Mouse (Mus musculus) adrenal gland, postnatal 36 days (tissue): Measurements from ENCODE around the gene Coa7. TPM values are rescaled to one million over a fixed set of nuclear protein-coding genes. Genes with fewer than 3 reads are reported as not detected.

Source experiments
- DNase-seq, 2 experiments: peaks; one replicate each; pipeline ENCODE4 v3.0.0; 2021; ENCODE audit warnings: mixed read lengths in 1 of 2
- total RNA-seq, 2 experiments: library from RNA; stranded (reverse); gene quantifications; 2 replicates each; pipeline ENCODE4 v1.2.3; 2021

The Coa7 gene
- total RNA-seq, 2 experiments from 2014 or later, result 39.0 to 46.7 TPM

DNA sequence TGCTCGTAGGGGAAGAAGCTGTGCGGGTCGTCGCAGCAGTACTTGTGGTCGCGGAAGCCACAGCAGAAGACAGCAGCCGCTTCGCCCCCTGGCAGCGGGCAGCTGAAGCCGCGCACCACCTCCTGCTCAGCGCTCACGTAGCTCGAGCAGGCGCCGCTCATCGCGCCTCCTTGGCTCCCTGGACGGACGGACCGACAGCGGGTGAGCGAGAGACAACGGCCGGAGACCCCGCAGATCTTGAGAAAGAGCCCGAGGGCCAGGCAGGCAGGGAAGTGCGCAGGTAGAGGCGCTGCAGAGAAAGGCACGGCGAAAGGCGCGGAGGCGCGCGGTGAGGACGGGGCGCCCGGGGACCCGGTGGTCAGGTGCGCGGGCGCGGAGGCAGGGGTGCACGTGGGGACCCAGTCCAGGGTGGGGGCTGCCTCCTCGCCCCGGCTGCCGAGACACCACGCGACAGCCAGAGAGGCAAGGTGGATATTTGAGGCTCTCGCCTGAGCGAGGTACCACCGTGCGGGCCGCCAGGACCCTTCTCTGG, 55.3 kb downstream of the Coa7 start, which contains the start of gene Shisal2a:
Shisal2a (minus strand) TSS at position 167 of the 532 bp plus-strand sequence.
- DNase-seq, result peak in 1 of 2 experiments; percentile 22

DNA sequence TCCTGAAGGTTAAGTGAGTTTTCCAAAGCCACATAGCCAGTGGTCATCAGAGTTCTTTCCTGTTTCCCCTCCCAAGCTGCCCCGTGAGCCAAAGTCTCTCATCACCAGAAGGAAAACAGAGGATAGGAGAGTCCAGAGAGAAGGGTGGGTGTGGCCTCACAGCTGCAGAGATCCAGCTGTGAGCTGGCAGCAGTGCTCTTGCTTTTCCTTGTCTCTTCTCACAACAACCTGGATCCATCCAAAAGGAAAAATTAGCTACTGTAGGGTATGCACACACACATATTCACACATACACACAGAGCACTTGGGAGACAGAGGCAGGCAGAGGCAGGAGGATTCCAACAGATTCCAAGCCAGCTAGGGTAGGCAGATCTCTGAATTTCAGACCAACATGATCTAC, 58.1 kb downstream of the Coa7 start:
- no peak for DNase-seq

DNA sequence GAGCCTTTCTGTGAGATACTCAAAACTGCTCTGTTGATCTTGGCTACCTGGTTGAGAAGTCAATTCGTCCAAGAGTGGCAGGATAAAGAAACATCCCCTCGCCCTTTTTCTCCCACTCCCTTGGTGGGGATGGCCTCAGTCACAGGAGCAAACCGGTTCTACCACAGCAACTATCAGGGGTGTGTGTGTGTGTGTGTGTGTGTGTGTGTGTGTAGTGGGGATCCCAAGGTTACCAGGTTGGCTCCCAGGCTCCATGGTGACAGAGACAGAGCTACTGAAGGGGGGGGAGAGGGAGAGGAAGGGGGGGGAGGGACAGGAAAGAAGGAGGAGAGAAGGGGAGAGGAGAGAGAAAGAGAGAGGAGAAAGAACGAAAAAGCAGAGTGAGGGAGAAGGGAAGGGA, 59.2 kb downstream of the Coa7 start:
- peak in 1 of 2 experiments; percentile 16 for DNase-seq

- peak; percentile 60 to 75 for DNase-seq
These were observed 59.8 kb downstream of the Coa7 start for GRCm38 (mm10) chr4:108387681-108388253.

- DNase-seq, result no peak
These were observed 60.8 kb downstream of the Coa7 start for GRCm38 (mm10) chr4:108388741-108389140.

- DNase-seq, result no peak
These were observed 63.2 kb downstream of the Coa7 start for GRCm38 (mm10) chr4:108391124-108391523.

Other genes with a start within 250 kb of the Coa7 start
- 1 to 10 TPM; 8.2 to 9.9 TPM for gene Podn, start 231.7 kb upstream of the Coa7 start, total RNA-seq
- 100 to 1,000 TPM; 321 to 364 TPM for gene Scp2, start 183.1 kb upstream of the Coa7 start, total RNA-seq
- gene Echdc2, start 162.7 kb upstream of the Coa7 start, total RNA-seq, result 10 to 100 TPM; 25.9 to 26.4 TPM
- 1 to 10 TPM; 1.0 to 2.8 TPM for gene Zyg11a, start 110.1 kb upstream of the Coa7 start, total RNA-seq
- gene Zyg11b, start 27.0 kb upstream of the Coa7 start, total RNA-seq, result 10 to 100 TPM; 32.6 to 50.0 TPM
- 1 to 10 TPM; 3.6 to 7.8 TPM for gene Shisal2a, start 55.2 kb downstream of the Coa7 start, total RNA-seq
- gene Gpx7, start 78.8 kb downstream of the Coa7 start, total RNA-seq, result 10 to 100 TPM in 1 of 2 experiments, 1 to 10 TPM in 1; 7.9 to 11.1 TPM
- gene Tut4, start 131.3 kb downstream of the Coa7 start, total RNA-seq, result 10 to 100 TPM; 28.7 to 37.8 TPM